Mouse (Mus musculus): ENCODE data around the gene Calhm2.

Calhm2 gene

DNA sequence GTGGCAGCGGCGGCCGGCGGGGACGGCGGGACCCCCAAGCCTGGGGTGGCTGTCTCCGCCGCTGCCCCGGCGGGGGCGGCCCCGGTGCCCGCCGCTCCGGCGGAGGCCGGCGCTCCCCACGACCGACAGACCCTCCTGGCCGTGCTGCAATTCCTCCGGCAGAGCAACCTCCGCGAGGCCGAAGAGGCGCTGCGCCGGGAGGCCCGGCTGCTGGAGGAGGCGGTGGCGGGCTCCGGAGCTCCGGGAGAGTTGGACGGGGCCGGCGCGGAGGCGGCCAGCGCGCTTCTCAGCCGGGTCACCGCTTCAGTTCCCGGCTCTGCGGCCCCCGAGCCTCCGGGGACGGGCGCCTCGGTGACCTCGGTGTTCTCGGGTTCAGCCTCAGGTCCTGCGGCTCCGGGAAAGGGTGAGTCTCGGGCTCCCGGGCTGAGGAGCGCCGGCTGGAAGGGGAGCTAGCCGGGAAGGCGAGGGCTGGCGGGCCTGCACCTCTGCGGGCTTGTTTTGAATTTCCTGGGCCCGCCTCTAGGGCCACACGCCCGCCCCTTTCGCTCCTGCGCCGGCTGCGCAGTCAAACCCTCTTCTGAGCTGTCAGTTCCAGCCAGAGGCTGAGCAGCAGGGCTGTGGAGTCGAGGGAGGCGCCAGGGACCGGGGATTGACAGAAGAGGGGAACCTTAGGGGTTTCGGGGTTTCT lies 70.0 kb downstream of the Calhm2 start:
- in situ Hi-C loops (cut with MboI, MseI), result no loop called here

DNA sequence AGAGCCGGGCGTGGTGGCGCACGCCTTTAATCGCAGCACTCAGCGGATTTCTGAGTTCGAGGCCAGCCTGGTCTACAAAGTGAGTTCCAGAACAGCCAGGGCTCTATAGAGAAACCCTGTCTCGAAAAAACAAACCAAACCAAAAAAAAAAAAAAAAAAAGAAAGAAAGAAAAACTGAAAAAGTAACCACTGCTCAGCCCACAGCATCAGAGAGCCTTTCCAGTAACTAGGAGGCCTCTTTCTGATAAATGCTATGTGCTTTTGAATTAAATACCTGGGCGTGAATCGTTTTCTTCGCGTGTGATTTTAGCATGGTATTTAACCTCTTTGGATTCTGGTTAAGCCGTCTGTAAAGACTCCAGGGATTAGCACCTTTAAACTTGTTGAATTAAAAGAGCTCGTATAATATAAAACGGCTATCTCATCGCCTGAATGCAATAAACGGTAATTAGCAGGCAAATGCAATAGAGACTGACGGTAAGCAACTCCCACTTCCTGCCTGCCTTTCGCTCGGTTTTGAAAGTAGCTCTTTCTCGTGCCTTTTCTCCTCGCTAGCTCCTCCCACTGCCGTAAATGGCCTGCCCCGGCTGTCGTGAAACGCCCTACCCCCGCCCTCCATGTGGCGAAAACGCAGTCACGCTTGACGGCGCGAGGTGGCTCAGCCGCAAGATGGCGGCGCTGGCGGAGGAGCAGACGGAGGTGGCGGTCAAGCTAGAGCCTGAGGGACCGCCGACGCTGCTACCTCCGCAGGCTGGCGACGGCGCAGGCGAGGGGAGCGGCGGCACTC lies 70.8 kb downstream of the Calhm2 start, which contains the start of gene Taf5:
Taf5 (plus strand) TSS at position 651 of the 787 bp plus-strand sequence.
- in situ Hi-C loops (cut with MboI, MseI), result no loop called here

DNA sequence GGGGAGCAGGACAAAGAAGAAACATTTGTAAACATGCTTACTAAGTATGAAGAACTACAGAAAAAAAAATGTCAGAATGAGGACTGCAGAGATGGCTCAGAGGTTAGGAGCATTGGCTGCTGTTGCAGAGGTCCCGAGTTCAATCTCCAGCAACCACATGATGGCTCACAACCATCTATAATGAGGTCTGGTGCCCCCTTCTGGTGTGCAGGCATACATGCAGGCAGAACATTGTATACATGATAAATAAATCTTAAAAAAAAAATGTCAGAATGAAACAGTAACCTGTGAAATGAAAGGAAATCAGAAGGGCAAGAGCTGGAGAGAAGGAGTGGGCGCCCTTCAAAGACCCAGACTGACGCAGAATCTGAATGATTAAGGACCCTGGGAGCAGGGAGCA lies 72.2 kb downstream of the Calhm2 start:
- in situ Hi-C loops (cut with MboI, MseI), result no loop called here

DNA sequence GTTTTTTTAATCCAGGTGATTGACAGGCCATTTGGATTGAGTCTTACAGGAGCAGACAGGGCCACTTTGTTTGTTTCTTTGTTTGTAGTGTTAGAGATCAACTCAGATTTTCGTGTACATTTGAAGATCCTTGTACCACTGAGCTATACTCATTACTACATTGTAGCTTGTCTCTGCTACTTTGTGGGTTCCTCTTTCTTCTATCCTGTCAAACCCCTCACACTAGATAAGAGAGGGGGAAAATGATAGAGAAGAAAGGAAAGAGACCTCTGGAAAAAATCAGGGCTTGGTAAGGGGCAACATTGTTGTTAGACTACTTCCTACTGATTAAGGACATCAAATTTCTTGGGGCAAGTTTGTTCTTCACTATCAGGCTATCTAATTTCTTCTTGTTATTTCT lies 80.4 kb downstream of the Calhm2 start:
- in situ Hi-C loops (cut with MboI, MseI), result no loop called here

All from regulatory T cell (primary cell).